Mouse (Mus musculus) granulocyte monocyte progenitor cell, adult 5-6 weeks (primary cell): Measurements from ENCODE around the gene Anxa2. TPM values are rescaled to one million over a fixed set of nuclear protein-coding genes. Genes with fewer than 3 reads are reported as not detected.

ENCODE experiments used
- ATAC-seq: replicated peaks from 2 replicates; pipeline ENCODE4 v1.8.0; 2016; ENCODE audit warnings: mild to moderate bottlenecking, moderate TSS enrichment, inconsistent platforms; ENCODE audit not compliant: poor library complexity, severe bottlenecking
- total RNA-seq, 2 experiments: library from RNA; stranded (forward) in 1 of 2; stranded (reverse) in 1 of 2; fragments of 200-712, 200-1000 nt in 1 of 2; fragments of >200 nt in 1 of 2; fragmentation: Nextera tagmentation in 1 of 2; gene quantifications; 2 replicates each; pipeline ENCODE4 v1.2.3; 2014 to 2017

Gene Anxa2
- total RNA-seq, 2 experiments from 2014 or later = 98.4 to 119 TPM

DNA sequence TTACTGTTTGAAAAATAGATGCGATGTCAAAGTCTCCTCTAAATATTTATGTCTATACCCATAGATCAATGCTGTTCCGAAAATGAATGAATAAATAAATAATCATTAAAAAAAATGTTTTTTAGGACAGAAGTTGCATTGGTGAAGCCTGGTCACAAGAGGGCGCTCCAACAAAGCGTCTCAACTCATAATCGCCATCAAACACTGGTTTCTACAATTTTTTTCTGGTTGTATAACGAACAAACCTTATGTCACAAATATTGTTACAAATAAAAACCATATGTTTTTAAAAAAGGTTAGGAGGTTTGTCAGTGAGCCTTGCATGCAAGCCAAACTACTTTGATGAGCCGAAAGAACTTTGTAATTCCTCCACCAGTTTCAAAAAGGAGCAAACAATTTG lies 52.2 kb downstream of the Anxa2 start:
- ATAC-seq = no peak

DNA sequence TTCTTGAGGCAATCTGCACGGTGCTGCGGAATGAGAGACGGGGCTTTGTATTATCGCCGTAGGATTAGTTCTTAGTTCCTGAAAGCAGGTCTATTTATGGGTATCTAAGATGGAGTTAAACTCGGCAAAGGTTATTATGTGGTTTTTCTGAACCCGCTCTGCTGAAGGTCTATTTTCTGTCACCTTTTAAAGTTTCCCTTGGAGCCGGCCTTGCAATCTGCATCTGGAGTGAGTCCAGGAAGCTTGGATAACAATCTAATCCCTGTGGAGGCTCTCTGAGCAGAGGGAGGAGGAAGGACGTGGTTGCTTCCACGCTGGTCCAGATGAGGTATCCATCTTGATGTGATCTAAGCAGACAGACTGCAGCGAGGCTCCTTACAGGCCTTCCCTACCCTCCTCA lies 53.8 kb downstream of the Anxa2 start:
- ATAC-seq = no peak

DNA sequence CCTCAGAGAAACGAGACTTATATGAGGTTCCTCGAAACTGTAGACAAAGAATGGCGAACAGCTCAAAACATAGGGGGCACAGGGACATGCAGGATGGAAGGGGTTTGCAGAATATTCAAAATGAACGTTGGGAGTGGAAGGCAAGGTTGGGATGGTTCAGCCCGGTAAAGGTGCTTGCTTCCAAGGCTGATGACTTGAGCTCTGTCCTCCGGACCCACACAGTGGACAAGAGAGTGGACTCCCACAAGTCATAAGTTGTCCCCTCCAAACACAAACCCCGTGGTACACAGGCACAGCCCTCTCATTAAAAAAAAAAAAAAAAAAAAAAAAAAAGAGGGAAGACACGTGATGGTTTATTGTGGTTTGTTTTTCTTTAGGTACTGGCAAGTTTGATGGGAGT lies 54.6 kb downstream of the Anxa2 start:
- ATAC-seq = no peak

DNA sequence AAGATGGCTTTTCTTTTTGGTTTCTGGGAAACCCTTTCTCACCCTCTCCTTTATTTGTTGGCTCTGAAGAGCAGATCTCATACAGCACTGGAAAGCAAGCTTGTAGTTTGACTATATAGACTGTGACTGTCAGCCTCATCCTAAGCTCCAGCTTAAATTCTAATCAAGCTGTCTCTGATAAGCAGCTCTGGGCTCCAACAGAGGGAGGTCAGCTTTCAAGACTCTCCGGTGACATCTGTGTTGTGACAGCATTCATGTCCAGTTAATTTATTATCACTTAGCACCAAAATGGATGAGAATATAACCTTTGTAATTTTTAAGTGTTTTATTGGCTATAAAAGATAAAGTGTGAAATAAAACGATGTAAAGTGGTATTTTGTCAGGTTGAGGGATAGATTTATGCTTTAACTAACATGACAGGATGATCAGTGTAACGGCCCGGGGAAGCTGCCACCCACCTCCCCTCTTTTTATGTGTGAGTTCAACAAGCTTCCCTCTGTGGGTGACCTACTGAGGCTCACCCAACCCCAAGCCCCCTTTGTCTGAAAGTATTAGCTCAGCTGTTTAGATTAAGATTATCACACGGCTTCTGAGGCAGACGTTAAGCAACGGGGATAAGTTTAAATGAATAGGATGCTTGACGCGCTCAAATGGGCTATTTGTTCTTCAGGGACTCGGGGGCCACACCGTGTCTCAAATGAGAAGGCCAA lies 58.6 kb downstream of the Anxa2 start:
- no peak for ATAC-seq

DNA sequence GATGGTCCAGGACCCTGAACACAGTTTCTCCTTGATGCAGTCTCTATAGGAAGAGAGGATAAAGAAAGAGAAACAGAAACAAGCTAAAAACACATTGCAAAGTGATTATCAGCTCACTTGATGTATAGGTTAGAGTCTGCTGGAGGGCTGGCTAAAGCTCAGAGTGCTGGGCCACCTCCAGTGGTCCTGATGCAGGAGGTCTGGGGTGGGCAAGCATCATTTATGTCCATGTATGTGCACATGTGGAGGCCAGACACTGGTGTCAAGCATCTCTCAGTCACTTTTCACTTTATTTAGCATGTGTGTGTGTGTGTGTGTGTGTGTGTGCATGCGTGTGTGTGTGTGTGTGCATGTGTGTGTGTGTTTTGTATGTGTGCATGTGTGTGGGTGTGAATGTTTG lies 59.3 kb downstream of the Anxa2 start:
- ATAC-seq = no peak

DNA sequence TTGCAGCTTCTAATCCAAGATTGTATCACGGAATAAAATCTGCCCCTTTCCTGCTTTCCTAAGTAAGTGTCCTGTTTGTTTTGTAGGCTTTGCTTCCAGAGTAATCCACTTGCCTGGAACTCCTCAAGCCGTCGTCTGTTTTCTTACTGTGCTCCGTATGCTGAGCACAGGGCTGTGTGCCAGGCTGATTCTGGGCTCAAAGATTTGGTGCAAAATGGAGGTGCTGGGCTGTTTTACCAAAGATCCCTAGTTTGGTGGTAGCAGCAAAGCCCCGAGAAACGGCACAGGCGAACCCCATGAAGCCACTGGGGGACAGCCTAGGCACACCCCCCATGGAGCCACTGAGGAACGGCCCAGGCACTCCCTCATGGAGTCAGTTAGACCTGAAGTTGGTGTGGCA lies 60.8 kb downstream of the Anxa2 start:
- no peak for ATAC-seq

DNA sequence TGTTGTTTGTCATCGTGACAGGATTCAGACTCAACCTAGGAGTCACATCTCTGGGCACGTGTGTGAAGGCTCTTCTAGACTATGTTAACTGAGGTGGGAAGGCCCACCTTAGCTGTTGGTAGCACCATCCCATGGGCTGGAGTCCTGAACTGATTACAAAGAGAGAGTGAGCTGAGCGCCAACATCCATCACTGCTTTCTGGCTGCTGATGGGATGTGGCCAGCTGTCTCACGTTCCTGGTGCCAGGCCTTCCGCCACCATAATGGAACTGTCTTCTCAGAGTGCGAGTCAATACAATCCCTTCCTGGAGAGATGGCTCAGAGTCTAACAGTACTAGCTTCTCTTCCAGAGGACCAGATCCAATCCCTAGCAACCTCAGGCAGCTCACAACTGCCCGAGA lies 62.0 kb downstream of the Anxa2 start:
- no peak for ATAC-seq

DNA sequence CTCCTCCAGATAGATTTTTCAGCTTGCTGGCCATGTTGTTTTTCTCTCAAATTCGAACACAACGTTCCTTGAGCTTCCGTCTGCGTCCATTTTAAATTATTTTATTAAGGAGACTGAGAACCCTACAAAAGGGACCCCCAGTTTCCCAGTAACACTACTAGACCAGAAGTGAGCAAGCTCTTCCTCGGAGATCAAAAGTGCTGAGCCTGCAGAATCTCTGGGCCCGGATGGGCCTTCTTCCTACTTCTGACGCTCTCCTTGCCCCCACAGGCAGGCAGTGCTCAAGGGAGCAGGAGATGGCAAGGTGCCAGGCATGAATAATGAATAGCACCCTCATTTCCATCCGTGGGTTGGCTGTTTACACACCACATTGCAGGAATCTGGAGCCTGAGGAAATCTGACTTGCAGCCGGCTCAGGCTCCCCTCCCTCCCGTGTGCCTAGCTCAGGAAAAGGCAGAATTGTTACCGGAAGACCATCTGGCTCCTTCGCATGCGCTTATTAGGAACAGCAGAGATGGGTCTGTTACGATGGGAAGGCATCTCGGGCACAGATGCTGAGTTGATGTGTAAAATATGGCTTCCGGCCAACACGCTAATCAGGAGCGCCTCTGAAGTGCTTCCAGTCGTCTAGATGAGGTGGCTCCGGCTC lies 64.1 kb downstream of the Anxa2 start:
- ATAC-seq = no peak

Other genes with a start within 250 kb of the Anxa2 start
- gene Ice2, start 55.7 kb upstream of the Anxa2 start, total RNA-seq (2014; fragmentation: Nextera tagmentation) = 27.2 and 27.5 TPM in 2 replicates
- gene Ice2, start 55.7 kb upstream of the Anxa2 start, total RNA-seq (2017) = 16.4 and 27.1 TPM in 2 replicates